Mouse (Mus musculus) layer of hippocampus, adult 9-11 months (tissue): Measurements from ENCODE around the gene Chsy1.

Experiments
- DNase-seq: peaks from one replicate; pipeline ENCODE4 v3.0.0; 2022

The Chsy1 gene

GRCm38 (mm10) chr7:66215911-66216310 lies 106.6 kb downstream of the Chsy1 start:
- DNase-seq: no peak

DNA sequence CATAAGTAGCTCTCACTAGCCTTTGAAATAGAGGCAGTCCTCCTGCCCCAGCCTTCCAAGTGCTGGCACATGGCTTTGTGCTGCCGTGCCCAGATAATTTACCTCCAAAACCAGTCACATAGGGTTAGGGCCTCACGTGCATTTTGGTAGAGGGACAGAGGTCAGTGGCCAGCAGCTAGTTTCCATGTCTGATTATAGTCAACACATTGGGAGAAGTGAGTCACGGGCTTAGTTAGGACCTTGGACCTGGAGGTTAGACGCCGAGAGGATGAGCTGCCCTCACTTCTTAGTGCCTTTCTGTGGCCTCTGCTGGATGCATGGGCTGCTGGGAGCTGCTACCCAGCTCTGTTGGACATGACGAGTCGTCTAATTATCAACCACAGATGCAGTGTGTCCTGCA lies 107.7 kb downstream of the Chsy1 start:
- DNase-seq: no peak

DNA sequence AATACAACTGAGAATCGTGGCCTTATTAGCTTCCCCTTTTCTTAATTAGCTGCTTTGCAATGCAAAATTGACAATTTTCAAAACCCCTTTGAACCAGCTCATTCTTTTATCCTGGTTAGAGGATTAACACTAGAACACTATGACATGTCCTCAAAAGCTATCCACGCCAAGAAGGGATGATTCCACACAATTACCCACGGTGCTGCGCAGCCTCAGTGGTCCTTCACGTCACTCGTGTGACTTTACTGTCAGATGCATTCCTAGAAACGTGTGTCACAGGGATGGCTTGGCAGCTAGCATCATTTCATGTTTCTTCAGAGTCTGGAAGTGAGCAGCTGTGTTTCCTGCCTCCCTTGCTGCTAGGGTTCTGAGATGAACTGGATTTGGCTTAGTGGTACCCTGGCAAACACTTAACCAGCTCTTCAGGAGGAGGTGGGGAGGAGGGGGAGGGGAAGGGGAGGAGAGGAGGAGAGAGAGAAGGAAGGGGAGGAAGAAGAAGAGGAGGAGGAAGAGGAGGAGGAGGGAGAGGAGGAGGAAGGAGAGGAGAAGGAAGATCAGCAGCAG lies 108.3 kb downstream of the Chsy1 start:
- DNase-seq: no peak

GRCm38 (mm10) chr7:66218193-66219014 lies 109.1 kb downstream of the Chsy1 start:
- no peak for DNase-seq

DNA sequence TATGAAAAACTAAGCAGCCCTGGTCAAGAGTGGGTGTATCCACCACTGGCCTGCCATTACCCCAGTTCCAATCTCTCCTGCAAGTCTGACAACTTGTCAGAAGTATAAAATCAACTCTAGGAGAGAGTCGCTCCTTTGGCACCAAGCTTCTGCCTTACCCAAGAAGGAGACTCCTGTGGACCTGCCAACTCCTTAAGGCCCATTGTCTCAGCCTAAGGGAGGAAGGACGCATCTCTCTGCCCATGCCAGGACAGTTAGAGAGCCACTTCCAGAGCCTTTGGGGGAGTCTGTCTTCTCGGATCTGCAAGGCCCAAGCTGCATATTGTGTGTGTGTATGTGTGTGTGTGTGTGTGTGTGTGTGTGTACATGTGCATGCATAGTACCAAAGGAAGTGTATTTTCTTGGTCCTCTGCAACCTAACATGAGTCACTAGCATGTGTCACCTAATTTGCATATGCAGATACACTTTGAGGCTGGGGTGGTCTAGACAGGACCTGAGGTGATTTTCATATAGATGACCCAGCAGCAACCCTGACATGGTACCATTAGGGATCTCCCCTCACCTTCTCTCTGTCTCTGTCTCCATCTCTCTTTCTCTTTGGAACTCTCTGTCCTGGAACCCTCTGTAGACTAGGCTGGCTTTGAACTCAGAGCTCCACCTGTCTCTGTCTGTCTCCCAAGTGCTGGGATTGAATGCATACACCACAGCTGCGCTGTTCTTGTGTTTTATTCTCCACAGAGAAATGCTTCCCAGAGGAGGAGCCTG lies 109.9 kb downstream of the Chsy1 start:
- DNase-seq: no peak

GRCm38 (mm10) chr7:66219794-66220227 lies 110.5 kb downstream of the Chsy1 start:
- DNase-seq: no peak

DNA sequence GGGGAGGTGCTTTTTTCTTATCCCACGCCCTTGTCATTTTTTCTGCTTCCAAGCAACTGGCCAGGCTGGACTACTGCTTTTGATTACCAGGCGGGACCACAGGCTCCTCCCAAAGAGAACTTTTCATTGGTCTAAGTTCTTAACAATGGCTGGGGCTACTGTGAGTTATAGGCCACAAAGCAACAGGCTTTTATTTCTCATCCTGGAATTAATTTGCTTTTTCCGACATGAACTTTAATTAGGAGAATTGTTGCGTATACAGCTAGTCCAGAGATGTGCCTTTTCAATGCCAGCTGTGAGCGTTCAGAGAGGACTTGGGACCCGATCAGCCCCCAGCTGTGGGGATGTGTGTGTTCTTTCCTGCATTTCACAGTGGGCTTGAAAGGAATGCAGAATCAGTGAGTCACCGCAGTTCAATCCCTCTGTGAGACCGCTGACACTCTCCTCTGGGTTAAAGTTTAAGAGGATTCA lies 113.3 kb downstream of the Chsy1 start:
- DNase-seq: no peak
